Mouse (Mus musculus) MEL (cell line): ENCODE measurements around the gene Rad9b. TPM values are rescaled to one million over a fixed set of nuclear protein-coding genes. Genes with fewer than 3 reads are reported as not detected.

Experiments used
- DNase-seq: peaks from one replicate; pipeline ENCODE4 v3.0.0; 2011; ENCODE audit warnings: low read depth, low spot score
- H3K27ac ChIP-seq: 2 replicates; pipeline ENCODE4 v1.5.1; 2012; ENCODE audit warnings: low read depth, mild to moderate bottlenecking, control low read depth, low read length, moderate library complexity; ENCODE audit not compliant: control insufficient read depth
- H3K27me3 ChIP-seq, 2 experiments: fragments of 150-350 bp in 1 of 2; sonication (generic) in 1 of 2; 2 replicates each; pipeline ENCODE4 v1.6.1; 2012; ENCODE audit warnings: low read length in 2 of 2, mild to moderate bottlenecking in 2 of 2, improper control_type of control experiment in 1 of 2, moderate library complexity in 1 of 2; ENCODE audit not compliant: insufficient read depth in 2 of 2, control insufficient read depth in 1 of 2
- H3K36me3 ChIP-seq, 2 experiments: 2 replicates each; pipeline ENCODE4 v1.6.1; 2012 to 2014; ENCODE audit warnings: low read length in 2 of 2, improper control_type of control experiment in 1 of 2, inconsistent platforms in 1 of 2, mild to moderate bottlenecking in 1 of 2; ENCODE audit not compliant: insufficient read depth in 2 of 2, control insufficient read depth in 1 of 2
- H3K4me1 ChIP-seq, 2 experiments: fragments of 150-350 bp in 1 of 2; sonication (generic) in 1 of 2; 2 replicates each; pipeline ENCODE4 v1.6.1; 2012; ENCODE audit warnings: low read length in 2 of 2, improper control_type of control experiment in 1 of 2, mild to moderate bottlenecking in 1 of 2; ENCODE audit not compliant: insufficient read depth in 2 of 2, control insufficient read depth in 1 of 2
- H3K4me3 ChIP-seq, 2 experiments: fragments of 150-350 bp in 1 of 2; sonication (generic) in 1 of 2; 2 replicates each; pipeline ENCODE4 v1.5.1; 2012; ENCODE audit warnings: low read depth in 2 of 2, low read length in 2 of 2, mild to moderate bottlenecking in 2 of 2, moderate library complexity in 2 of 2, control low read depth in 1 of 2, improper control_type of control experiment in 1 of 2; ENCODE audit not compliant: control insufficient read depth in 1 of 2, insufficient read depth in 1 of 2
- H3K79me2 ChIP-seq: 2 replicates; pipeline ENCODE4 v1.6.1; 2012; ENCODE audit warnings: mild to moderate bottlenecking, low read length, moderate library complexity; ENCODE audit not compliant: control insufficient read depth, poor library complexity, insufficient read depth
- H3K9ac ChIP-seq: 2 replicates; pipeline ENCODE4 v1.6.1; 2012; ENCODE audit warnings: low read depth, mild to moderate bottlenecking, control low read depth, low read length, moderate library complexity; ENCODE audit not compliant: control insufficient read depth, poor library complexity, severe bottlenecking
- H3K9me3 ChIP-seq: fragments of 150-350 bp; sonication (generic); replicated peaks from 2 replicates; pipeline ENCODE4 v1.6.1; 2012; ENCODE audit warnings: mild to moderate bottlenecking, low read length, improper control_type of control experiment, moderate library complexity; ENCODE audit not compliant: insufficient read depth
- BHLHE40 ChIP-seq: IDR thresholded peaks from 2 replicates; pipeline ENCODE4 v1.6.1; 2012; ENCODE audit warnings: low read depth, mild to moderate bottlenecking, inconsistent platforms, low read length, improper control_type of control experiment, borderline replicate concordance
- CTCF ChIP-seq, 3 experiments: IDR thresholded peaks in 2 of 3; conservative IDR thresholded peaks in 1 of 3; 2 replicates each; pipeline ENCODE4 v1.5.1; 2011 to 2012; ENCODE audit warnings: low read length in 3 of 3, low read depth in 2 of 3, mild to moderate bottlenecking in 2 of 3, improper control_type of control experiment in 1 of 3, inconsistent platforms in 1 of 3, mixed read lengths in 1 of 3, moderate library complexity in 1 of 3; ENCODE audit not compliant: control insufficient read depth in 1 of 3, insufficient read depth in 1 of 3, poor library complexity in 1 of 3, severe bottlenecking in 1 of 3
- ELF1 ChIP-seq: IDR thresholded peaks from 2 replicates; pipeline ENCODE4 v1.6.1; 2014; ENCODE audit warnings: low read depth, mild to moderate bottlenecking, inconsistent platforms, low read length, improper control_type of control experiment, moderate library complexity
- HCFC1 ChIP-seq: IDR thresholded peaks from 2 replicates; pipeline ENCODE4 v1.6.1; 2012; ENCODE audit warnings: low read depth, mild to moderate bottlenecking, inconsistent platforms, low read length, improper control_type of control experiment, moderate library complexity
- MAX ChIP-seq: IDR thresholded peaks from 2 replicates; pipeline ENCODE4 v1.6.1; 2011; ENCODE audit warnings: low read length, improper control_type of control experiment
- MAZ ChIP-seq: IDR thresholded peaks from 2 replicates; pipeline ENCODE4 v1.6.1; 2012; ENCODE audit warnings: low read depth, mild to moderate bottlenecking, inconsistent platforms, low read length, improper control_type of control experiment
- POLR2A ChIP-seq, 2 experiments: IDR thresholded peaks; 2 replicates each; pipeline ENCODE4 v1.6.1; 2011 to 2012; ENCODE audit warnings: low read length in 2 of 2, mild to moderate bottlenecking in 2 of 2, control low read depth in 1 of 2, improper control_type of control experiment in 1 of 2, low read depth in 1 of 2, moderate library complexity in 1 of 2; ENCODE audit not compliant: control insufficient read depth in 1 of 2, insufficient read depth in 1 of 2, poor library complexity in 1 of 2
- POLR2AphosphoS2 ChIP-seq: IDR thresholded peaks from 2 replicates; pipeline ENCODE4 v1.6.1; 2011; ENCODE audit warnings: low read length, improper control_type of control experiment
- POLR2AphosphoS5 ChIP-seq: IDR thresholded peaks from 2 replicates; pipeline ENCODE4 v1.6.1; 2012; ENCODE audit warnings: low read depth, borderline replicate concordance, mild to moderate bottlenecking, inconsistent platforms, low read length, moderate library complexity, mixed read lengths
- RAD21 ChIP-seq: IDR thresholded peaks from 2 replicates; pipeline ENCODE4 v1.6.1; 2011; ENCODE audit warnings: mild to moderate bottlenecking, low read depth, low read length, improper control_type of control experiment
- RCOR1 ChIP-seq: IDR thresholded peaks from 2 replicates; pipeline ENCODE4 v1.6.1; 2012; ENCODE audit warnings: low read depth, mild to moderate bottlenecking, inconsistent platforms, low read length, improper control_type of control experiment
- SIN3A ChIP-seq: IDR thresholded peaks from 2 replicates; pipeline ENCODE4 v1.6.1; 2012; ENCODE audit warnings: low read length, improper control_type of control experiment, inconsistent platforms
- SMC3 ChIP-seq: IDR thresholded peaks from 2 replicates; pipeline ENCODE4 v1.6.1; 2011; ENCODE audit warnings: low read depth, low read length, improper control_type of control experiment
- TAL1 ChIP-seq: IDR thresholded peaks from 2 replicates; pipeline ENCODE4 v1.6.1; 2012; ENCODE audit warnings: mild to moderate bottlenecking, inconsistent platforms, low read length, moderate library complexity, mixed read lengths
- TBP ChIP-seq: IDR thresholded peaks from 2 replicates; pipeline ENCODE4 v1.8.0; 2011; ENCODE audit warnings: low read depth, low read length, improper control_type of control experiment
- TCF12 ChIP-seq: IDR thresholded peaks from 2 replicates; pipeline ENCODE4 v1.6.1; 2014; ENCODE audit warnings: low read depth, mild to moderate bottlenecking, inconsistent platforms, low read length, improper control_type of control experiment, moderate library complexity
- UBTF ChIP-seq: IDR thresholded peaks from 2 replicates; pipeline ENCODE4 v1.6.1; 2012; ENCODE audit warnings: low read depth, mild to moderate bottlenecking, inconsistent platforms, low read length, improper control_type of control experiment, moderate library complexity, borderline replicate concordance; ENCODE audit not compliant: insufficient read depth
- ZC3H11A ChIP-seq: IDR thresholded peaks from 2 replicates; pipeline ENCODE4 v1.6.1; 2012; ENCODE audit warnings: low read depth, mild to moderate bottlenecking, inconsistent platforms, low read length, improper control_type of control experiment
- ZNF384 ChIP-seq: IDR thresholded peaks from 2 replicates; pipeline ENCODE4 v1.6.1; 2012; ENCODE audit warnings: low read depth, mild to moderate bottlenecking, inconsistent platforms, low read length, improper control_type of control experiment
- polyA plus RNA-seq, 2 experiments: library from polyadenylated mRNA; stranded (reverse) in 1 of 2; unstranded in 1 of 2; fragments of >175 nt in 1 of 2; fragments of >200 nt in 1 of 2; gene quantifications; 2 replicates each; pipeline versions ENCODE4 v1.2.1 to v1.2.4; 2012; ENCODE audit warnings: low replicate concordance in 2 of 2, low read depth in 1 of 2; ENCODE audit not compliant: insufficient read length in 2 of 2, insufficient read depth in 1 of 2, missing spikeins in 1 of 2
- total RNA-seq: library from RNA; depleted of rRNA; stranded (reverse); fragments of 300-350 nt; gene quantifications from 2 replicates; pipeline ENCODE4 v1.2.3, GENCODE M21; 2012

Gene Rad9b
- total and polyA plus RNA-seq, 3 experiments: 9.1 to 11.1 TPM; not detected in 1

DNA sequence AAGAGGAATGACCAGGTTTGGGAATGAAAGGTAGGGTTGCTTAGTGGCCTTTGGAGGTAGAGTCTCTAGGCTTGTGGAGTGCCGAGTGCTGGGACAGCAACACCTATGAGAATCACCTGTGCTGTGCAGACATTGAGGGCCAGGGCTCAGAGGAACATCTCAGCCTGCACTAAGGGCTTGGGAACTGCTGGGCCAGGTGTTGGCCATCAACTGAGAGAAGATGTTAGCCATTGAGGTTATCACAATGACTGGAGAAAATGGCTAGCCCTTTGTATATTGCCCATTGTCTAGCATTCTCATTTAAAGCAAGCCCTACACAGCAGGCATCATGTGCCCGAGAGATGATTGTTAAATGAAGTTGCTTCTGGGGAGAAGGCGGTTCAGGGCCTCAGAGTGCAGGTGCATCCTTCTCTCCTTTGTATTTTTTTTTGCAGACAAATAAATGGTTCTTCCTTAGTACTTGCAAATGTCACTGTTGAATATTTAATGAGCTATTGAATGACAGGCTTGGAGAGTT, 59.8 kb downstream of the Rad9b start (continued):
- TF ChIP-seq RCOR1 (no peak), CTCF (IDR thresholded peaks at IDR 0.05 in 2 of 3, conservative IDR thresholded peaks at IDR 0.05 in 1 of 3; ENCODE audit: control insufficient read depth in 1 of 3, insufficient read depth in 1 of 3, low read depth in 2 of 3, low read length in 3 of 3, poor library complexity in 1 of 3, severe bottlenecking in 1 of 3) (no peak), POLR2AphosphoS2 (no peak)

DNA sequence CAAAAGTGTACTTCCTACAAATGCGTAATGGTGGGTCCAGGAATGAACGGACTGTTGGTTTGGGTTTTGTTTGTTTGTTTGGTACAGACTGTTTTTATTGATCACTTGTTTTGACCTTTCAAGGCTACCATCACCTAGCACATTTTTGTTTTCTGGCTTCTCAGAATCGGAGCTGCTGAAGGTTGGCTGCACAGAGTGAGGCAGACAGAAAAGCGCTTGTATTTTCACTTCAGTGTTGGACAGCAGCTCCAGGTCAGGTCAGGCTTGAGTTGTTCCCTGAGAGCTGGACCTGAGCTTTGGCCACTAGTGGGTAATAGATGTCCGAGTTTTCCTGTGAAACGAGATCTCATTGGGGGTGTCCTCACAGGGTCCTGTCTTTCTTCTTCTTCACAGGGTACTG, 60.9 kb downstream of the Rad9b start:
- no peak overlapping the region for H3K9ac ChIP-seq
- H3K4me3 ChIP-seq: no peak overlapping the region
- DNase-seq: no peak
- H3K9me3 ChIP-seq: no peaks in the 10 kb centered on the region
- peaks cover 0 to 6% of the 10 kb centered on the region in 2 experiments; a peak in 2 of 4 replicates for H3K4me1 ChIP-seq
- H3K27me3 ChIP-seq: no peaks in the 10 kb centered on the region
- H3K79me2 ChIP-seq: peaks cover 63% of the 10 kb centered on the region
- TF ChIP-seq BHLHE40 (no peak), SIN3A (no peak), TCF12 (no peak), TBP (no peak), ZC3H11A (no peak), ELF1 (no peak), RAD21 (no peak), UBTF (no peak), MAX (no peak), TAL1 (no peak), POLR2A (IDR thresholded peaks at IDR 0.05; ENCODE audit: control insufficient read depth in 1 of 2, insufficient read depth in 1 of 2, low read depth in 1 of 2, low read length in 2 of 2, poor library complexity in 1 of 2) (no peak), SMC3 (no peak), HCFC1 (no peak), POLR2AphosphoS5 (no peak), MAZ (no peak), ZNF384 (no peak), POLR2AphosphoS2 (no peak)
- H3K27ac ChIP-seq: no peak overlapping the region
- H3K36me3 ChIP-seq: peaks cover 0 to 6% of the 10 kb centered on the region in 2 experiments; a peak in 3 of 4 replicates
